Mouse (Mus musculus) CD4-positive, CD25-positive, alpha-beta regulatory T cell, adult 2 months (primary cell): Measurements from ENCODE around the gene Carf.
"Not testable (repeated sequence)": the region's sequence is repeated elsewhere in the genome, so short reads cannot be mapped to it uniquely, and the experiment has no call there.

Experiments
- DNase-seq: peaks from one replicate; pipeline ENCODE4 v3.0.0-alpha.2; 2012; ENCODE audit warnings: low read depth, low spot score

The Carf gene

DNA sequence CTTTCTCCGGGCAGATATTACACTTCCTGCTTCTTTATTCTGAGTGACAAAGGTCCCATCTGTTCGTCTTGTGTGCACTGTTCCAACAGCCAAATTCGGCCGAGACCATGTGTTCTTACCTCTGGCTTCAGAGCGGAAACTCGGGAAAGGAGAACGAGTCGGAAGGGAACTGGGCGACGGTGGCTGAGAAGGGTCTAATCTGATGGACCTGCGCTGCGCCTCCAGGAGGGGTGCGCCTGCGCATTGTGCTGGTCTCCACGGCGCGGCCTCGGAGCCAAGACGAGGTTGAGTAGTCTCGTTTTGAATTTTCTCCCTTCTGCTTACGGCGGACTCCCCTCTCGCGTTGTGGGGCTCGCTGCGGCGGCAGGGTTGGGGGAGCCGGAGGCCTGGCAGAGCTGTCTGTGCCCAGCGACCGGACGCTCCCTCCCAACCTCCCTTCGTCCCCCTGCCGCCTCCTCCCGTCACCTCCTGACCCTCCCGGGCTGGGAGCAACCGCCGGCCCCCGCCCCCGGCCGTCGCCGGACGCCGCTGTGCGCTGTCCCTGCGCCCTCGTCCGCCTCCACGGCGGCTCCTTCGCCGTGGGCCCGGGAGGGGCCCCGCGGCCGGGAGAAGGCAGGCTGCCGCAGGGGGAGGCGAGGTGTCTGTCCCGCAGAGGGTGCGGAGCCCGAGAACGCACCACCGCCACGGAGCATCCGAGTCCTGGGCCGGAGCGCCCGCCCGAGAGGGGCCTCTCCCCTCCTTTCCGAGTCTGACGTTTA, at the start of gene Carf, which contains the start of gene Wdr12:
Gene Carf, plus strand, starts transcription at position 224 of the 758 bp plus-strand sequence.
Gene Wdr12, minus strand, starts transcription at position 622 of the 758 bp plus-strand sequence.
- DNase-seq, result peak; percentile 98

DNA sequence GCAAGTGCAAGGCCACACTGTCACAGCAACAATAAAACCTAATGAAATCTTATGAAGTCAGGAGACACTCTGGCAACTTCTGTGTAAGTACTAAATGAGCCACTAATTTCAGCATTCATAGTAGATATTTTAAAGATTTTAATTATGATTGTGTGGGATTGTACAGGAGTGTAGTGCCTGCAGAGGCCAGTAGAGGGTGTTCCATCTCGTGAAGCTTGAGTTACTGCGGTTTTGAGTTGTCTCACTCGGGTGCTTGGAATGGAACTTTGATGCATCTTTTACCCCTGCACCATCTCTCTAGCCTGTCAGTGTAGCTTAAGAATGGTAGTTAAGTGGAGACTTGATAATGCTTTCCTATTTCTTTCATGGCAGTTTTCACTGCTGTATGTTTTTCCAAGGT, 43.4 kb upstream of the Carf start:
- DNase-seq, result peak; percentile 49

DNA sequence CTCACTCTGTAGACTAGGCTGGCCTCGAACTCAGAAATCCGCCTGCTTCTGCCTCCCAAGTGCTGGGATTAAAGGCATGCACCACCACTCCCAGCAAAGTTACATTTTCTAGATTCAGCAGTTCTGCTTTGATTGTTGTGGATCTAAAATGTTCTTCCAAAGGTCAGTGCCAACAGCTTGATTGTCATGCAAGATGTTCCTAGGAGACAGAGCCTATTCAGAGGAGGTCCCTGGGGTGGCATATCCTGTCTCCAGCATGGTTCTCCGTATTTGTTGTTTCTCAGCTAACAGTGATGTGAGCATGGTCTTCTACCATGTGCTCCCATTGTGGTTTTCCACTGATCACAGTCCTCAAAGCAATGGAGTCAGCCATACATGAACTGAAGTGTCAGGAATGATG, 41.7 kb upstream of the Carf start:
- DNase-seq, result no peak

DNA sequence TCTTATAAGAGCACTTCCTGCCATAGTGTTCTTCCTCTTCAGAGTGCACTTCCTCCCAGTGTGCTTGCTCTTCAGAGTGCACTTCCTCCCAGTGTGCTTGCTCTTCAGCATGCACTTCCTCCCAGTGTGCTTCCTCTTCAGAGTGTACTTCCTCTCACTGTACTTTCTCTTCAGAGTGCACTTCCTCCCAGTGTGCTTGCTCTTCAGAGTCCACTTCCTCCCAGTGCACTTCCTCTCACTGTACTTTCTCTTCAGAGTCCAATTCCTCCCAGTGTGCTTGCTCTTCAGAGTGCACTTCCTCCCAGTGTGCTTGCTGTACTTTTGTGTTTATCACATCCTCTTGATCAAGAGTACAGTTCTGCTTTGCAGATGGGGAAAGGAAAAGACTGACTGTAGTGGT, 27.3 kb upstream of the Carf start:
- peak; percentile 45 for DNase-seq

DNA sequence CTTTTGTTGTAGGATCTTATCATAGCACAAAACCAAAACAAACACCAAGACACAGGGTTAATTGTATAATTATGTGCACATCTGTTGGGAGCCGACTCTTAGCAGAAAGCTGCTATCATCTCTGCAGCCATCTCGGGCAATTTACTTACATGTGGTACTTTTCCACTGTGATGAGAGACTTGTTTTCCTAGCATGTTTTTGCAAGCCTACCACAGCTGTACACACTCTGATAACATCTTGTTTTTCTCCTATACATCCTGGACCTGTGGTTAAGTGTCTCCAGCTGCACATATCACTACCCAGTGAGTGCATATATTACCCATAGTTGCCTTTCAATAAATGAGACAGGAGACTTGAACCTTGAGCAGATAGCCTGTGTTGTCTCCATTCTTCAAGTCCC, 23.1 kb upstream of the Carf start:
- DNase-seq, result peak; percentile 35

DNA sequence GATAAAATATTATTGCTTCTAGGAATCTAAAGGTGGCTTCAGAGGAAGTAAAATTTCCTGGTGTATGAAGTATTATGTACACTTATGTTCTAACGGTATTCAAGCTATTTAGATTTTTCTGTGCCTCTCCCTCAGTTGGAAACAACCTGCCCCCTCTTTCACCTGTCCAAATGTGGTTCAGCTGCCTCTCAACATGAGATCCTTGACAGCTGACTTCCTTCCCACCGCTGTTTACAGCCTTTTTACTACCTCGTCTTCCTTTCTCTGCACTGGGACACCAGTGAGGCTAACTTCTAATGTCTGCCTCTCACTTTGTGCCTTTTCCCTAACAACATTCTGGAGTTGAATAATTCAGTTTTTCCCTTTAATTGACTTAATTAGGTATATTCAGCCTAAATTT, 22.5 kb upstream of the Carf start:
- peak; percentile 9 for DNase-seq

DNA sequence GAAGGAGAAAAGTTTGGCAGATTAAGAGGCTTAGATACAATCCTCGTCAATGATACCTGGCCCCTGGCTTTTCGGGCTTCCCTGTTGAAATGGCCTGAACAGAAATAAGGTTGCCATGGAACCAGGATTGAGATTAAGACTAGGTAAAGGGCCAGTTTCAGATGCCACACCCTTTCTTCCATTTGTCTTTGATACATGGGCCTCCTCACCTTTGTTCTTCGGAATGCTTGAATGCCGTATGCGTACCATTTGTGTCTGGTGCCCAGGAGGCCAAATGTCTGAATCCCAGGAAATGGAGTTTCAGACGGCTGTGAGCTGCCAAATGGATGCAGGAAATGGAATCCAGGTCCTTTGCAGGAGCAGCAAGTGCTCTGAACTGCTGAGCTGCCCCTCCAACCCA, 21.6 kb upstream of the Carf start:
- no peak for DNase-seq

DNA sequence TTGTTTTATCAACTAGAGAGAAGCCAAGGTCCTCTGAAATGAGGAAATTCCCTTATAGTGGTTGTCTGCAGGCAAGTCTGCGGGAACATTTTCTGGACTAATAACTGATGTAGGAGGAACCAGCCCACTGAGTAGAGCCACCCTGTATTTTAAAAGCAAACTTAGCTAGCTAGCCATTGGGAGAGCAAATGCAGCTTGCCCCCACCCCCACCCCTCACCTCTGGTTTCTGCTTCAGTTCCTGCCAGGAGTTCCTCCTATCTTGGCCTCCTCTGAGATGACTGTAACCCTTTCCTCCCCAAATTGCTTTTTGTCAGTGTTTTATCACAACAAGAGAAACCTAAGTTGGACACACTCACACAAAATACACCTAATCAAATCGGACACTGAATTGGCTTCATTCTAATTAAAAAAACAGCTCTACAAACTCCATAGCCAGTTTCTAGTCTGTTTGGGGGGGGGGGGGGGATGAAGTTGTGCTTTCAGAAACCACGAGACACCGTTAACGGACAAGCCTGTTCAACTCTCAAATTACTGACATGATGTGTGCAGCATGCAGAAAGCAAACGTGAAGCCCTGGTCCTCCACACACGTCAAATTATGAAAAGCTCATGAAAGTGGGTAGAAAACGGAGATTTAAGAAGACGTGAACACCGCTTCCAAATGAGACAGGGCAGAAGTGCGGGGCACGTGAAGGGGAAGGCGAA, 1.3 kb upstream of the Carf start:
- peak; percentile 19 for DNase-seq

DNA sequence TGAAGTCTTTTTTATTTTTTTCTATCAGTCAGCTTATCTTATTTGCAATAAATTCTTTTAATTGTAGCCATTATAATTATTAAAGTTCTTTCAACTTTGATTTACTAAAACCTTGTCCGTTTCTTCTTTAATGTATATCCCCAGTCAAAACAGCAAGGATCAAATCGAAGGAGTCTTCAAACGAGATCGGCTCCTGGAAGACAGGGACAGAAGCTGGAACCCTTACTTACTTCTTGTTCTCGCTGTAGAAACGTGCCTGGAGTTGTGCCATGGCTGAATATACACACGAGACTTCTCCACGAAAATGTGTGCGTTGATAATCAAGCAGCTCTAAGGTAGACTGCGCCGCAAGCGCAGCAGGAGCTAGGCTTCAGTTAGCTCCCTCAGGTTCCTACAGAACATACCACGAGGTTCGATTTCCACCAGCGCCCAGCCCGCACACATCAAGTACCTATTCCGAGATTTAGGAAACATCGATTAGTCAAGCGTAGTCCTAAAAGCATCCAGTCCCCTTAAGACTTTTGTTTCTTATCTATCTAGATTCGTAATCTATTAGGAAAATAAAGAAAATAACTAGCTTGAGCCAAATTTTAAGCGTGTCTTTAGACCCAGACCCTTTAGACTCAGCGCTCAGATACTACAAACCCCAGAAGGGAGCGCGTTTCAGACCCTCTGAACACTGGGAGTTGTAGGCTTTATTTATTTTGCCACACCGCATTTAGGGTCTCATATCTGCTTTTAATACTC, 597 bp upstream of the Carf start:
- peak; percentile 84 for DNase-seq

DNA sequence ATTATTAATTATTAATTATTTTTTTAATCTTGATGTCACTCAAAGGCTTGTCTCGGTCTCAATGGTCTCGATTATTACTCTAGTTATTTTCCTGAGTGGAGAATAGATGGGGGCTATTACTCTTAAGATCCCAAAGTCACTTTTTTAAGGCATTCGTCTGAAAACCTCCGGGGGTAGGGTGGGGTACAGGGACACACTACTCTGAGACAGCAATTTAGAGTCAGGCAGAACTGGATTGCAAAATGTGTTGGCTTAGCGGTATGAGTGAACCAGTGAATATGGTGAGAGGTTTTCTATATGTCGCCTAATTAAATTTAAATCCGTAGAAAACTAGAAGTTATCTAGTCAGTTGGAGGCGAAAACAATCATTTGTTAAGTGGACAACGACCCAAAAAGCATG, 792 bp downstream of the Carf start:
- DNase-seq, result peak; percentile 5

DNA sequence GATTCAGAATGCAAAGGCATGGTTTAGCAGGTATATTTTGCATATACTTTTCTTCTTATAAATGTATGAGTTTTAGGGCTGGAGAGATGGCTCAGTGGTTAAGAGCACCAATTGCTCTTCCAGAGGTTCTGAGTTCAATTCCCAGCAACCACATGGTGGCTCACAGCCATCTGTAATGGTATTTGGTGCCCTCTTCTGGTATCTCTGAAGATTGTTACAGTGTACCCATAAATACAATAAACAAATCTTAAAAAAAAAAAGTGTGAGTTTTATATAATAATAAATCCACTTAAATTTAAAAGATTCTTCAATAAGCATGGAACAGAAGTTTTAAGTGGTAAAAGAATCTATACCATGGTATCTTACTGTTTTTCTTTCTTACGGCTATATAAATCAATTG, 6.5 kb downstream of the Carf start:
- DNase-seq, result peak; percentile 40

DNA sequence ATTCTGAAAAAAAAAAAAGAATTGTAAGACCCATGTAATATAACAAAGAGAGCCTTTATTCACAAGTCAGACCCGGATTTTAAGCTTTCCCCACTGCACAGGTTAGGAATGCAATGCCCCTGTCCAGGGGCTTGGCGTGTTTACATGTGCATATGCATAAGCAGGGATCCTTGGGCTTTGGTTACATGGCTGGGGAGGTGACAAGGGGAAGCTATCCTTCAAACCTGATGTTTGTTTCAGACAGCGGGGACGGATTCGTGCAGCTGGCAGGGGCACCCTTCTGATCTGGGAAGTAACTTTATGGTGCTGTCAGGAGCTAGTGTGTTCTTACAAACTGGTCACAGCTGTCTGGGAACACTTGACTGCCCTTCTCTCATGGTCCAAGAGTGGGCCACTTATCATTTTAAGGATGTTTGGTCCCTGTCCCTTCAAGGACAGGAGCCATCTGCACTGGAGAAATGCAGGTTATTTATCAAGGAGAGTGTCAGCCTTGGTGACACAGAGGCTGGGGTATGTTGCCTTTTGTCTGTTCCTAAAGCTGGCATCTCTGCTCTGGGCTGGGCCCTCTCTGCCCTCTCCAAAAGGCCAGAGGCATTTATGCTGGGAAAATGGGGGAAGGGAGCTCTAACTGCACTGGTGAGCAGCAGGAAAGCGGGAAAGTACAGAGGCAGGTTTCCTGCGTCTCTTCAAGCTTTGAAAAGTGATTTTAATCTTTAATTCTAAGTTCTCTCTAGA, 19.8 kb downstream of the Carf start:
- no peak for DNase-seq

DNA sequence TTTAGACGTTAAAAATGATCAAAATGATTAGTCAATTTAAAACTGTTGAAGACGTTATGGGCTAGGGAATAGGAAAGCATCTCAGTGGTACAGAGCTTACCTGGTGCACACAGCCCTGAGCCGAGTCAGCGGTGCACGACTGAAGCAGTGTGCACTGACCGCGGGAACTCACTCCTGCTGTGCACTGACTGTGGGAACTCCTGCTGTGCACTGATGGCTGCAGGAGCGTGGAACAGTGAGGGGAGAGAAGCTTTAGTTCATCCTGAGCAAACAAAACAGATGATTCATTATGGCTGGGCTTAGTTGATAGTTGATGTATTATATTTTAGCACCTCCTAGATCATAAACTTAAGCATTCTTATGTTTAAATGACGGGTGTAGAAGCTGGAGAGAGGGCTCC, 39.3 kb downstream of the Carf start:
- no peak for DNase-seq

DNA sequence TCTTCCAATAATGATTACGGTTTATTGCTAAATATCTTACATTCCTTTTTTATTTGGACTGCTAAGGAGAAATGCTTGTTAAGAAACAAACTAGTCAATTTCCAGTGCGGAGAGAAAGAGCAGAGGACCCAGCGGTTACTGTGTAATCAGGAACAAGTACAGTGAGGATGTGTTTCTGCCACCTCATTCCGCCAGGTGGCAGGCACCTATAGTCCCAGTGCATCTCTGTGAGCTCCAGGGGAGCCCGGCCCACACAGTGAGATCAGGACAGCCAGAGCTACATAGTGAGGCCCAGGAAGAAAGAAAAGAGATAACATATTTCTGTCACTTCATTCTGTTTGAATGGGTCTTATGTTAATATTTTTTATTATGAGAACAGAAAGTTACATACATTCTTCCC, 54.7 kb downstream of the Carf start:
- no peak for DNase-seq

DNA sequence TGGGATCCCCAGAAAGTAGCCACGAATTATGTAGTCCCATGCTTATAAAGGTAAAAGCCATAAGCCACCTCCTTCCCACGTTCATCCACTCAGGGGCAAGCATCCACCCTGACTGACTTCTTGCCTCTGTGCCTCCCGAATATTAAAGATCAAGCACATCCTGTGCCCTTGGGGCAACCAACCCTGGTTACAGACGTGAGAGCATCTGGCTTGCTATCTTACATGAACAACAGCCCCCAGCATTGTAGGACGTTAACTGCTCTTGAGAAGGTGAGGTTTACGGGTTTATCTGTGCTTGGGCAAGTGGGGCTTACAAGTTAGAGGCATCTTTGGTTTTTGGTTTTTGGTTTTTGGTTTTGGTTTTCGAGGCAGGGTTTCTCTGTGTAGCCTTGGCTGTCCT, 58.6 kb downstream of the Carf start:
- no peak for DNase-seq

DNA sequence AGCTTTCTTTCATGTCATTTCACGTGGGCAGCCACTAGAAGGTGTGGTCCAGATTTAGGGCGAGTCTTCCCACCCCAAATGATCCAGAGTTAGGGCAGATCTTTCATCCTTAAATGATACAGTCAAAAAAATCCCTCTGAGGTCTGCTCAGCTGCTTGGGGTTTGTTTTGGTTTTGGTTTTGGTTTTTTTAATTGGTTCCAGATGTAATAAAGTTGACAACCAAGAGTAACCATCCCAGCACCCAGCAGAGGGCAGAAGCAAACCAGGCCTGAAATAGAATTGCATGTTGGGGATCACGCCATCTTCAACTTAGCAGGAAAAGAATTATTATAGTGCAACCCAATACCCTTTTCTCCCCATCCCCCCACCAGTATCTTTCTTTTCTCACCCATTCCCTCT, 60.4 kb downstream of the Carf start:
- peak; percentile 86 for DNase-seq

DNA sequence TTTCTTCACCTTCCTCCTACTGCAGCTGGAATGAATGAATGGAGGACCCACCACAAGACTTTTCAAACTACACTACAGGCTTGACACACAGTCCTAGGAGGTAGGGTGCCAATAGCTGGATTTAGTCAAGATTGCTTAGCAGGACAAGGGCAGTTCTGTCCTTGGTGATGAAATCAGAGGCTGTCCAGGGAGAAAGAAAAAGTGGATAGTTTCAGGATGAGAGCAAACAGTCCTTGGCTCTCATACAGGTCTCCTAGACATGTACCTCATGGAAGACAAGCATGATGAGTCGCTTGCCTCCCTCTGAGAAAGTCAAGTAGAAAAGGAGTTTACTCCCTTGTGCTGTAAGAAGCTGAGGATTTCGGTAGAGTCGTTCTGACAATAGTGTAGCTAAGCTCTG, 65.6 kb downstream of the Carf start:
- DNase-seq, result no peak

DNA sequence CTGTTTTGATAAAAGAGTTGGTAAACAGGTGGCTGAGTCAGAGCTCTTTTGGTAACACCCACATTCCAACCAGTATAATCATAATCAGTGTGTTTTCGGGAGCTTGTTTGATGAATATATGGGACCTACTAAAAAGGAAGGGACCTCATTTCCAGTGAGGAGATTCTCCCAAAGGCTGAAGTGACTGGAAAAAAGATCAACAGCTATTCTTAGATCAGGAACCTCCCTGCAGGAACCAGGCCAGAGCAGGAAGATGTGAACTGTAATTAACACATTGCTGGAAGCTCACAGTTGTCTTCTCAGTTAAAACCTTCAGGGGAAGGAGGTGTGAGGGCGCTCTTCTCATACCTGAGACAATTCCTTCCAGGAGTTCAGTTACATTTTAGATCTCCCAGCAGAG, 71.6 kb downstream of the Carf start:
- no peak for DNase-seq

DNA sequence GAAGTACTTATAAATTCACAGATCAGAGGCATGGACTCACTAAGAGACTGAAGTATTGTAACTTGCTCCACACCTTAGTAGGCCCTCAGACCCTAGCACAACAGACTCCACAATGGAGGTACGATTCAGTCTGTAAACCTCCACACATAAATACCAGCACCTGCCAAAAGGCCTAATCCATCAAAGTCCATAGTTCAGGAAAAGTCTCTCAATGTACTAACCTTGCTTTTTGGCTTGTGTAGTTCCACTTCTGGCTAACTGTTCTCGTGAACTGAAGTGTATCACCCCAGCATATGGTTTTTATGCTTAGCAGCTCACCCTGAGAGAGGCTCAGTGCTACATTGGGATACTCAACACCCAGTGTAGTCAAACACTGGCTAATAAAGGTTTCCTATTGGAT, 72.2 kb downstream of the Carf start:
- DNase-seq, result no peak

DNA sequence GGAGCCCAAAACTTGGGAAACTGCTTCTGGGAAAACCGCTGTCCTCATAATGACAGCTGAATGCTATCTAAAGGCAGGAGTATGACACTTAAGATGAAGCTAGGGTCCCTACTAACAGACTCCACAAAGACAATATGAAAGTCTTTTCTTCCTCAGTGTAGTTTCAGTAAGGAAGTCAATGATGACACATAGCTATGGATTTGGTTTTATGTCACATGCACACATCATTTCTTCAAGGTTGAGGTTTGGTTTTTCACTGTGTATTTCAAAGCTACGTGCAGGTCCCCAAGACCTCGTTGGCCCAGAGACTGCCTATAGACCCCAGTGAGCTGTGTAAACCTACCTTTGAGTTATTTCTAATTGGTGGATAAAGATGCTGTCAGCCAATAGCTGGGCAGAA, 75.1 kb downstream of the Carf start:
- no peak for DNase-seq

DNA sequence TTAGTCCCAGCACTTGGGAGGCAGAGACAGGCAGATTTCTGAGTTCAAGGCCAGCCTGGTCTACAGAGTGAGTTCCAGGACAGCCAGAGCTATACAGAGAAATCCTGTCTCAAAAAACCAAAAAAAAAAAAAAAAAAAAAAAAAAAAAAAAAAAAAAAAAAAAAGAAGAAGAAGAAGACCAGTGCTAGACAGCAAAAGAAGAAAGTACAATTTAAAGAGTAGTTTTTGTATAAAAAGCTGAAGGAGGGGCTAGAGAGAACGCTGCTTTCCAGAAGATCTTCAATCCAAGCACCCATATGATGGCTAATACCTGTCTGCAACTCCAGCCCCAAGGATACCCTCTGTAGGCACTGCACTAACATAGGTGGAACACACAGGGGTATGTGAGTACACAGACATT, 79.8 kb downstream of the Carf start:
- DNase-seq, result not testable (repeated sequence)

DNA sequence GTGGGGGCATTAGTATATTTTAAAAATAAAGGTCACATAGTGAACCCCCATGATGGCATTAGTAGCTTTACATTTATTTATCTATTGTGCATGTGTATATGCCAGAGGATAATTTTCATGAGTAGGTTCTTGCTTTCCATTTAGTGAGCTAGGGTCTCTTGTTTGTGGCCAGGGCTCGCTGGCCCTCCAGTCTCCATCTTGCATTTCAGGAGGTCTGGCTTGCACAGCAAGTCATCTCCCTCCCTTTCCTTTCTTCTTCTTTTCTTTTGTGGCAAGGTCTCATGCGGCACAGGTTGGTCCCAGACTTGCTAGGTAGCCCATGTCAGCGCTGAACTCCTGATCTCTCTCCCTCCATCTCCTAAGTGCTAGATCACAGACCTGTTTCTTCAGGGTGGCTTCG, 81.3 kb downstream of the Carf start:
- DNase-seq, result peak; percentile 26
